Mouse (Mus musculus) hindbrain, embryonic 11.5 days (tissue): ENCODE results near the gene Lars2. TPM values are rescaled to one million over a fixed set of nuclear protein-coding genes. Genes with fewer than 3 reads are reported as not detected.

Experiments used
- ATAC-seq: fragments of 200-750 bp; cut with Nextera tagmentation; 2 replicates; pipeline ENCODE4 v1.8.0; 2017; ENCODE audit warnings: mild to moderate bottlenecking, moderate TSS enrichment, moderate library complexity; ENCODE audit not compliant: low FRiP score
- DNase-seq: peaks from one replicate; pipeline ENCODE4 v3.0.0-alpha.2; 2015; ENCODE audit warnings: low spot score
- H3K27ac ChIP-seq: fragments of 300-500 bp; sonication (generic); 2 replicates; pipeline ENCODE4 v1.5.1; 2014; ENCODE audit warnings: mild to moderate bottlenecking, low read depth, low read length
- H3K27me3 ChIP-seq: fragments of 300-500 bp; sonication (generic); 2 replicates; pipeline ENCODE4 v1.6.1; 2014; ENCODE audit warnings: mild to moderate bottlenecking, low read length, moderate library complexity, mixed read lengths; ENCODE audit not compliant: control insufficient read depth, insufficient read depth
- H3K36me3 ChIP-seq: fragments of 300-500 bp; sonication (generic); 2 replicates; pipeline ENCODE4 v1.6.1; 2014; ENCODE audit warnings: mild to moderate bottlenecking, low read length, moderate library complexity, mixed read lengths; ENCODE audit not compliant: control insufficient read depth, insufficient read depth
- H3K4me1 ChIP-seq: fragments of 300-500 bp; sonication (generic); replicated peaks from 2 replicates; pipeline ENCODE4 v1.6.1; 2014; ENCODE audit warnings: low read length, mixed read lengths; ENCODE audit not compliant: control insufficient read depth, insufficient read depth
- H3K4me2 ChIP-seq: fragments of 300-500 bp; sonication (generic); replicated peaks from 2 replicates; pipeline ENCODE4 v1.6.1; 2014; ENCODE audit warnings: mild to moderate bottlenecking, low read depth, low read length
- H3K4me3 ChIP-seq: fragments of 300-500 bp; sonication (generic); 2 replicates; pipeline ENCODE4 v1.5.1; 2014; ENCODE audit warnings: low read depth, low read length
- H3K9ac ChIP-seq: fragments of 300-500 bp; sonication (generic); 2 replicates; pipeline ENCODE4 v1.6.1; 2014; ENCODE audit warnings: low read depth, low read length
- H3K9me3 ChIP-seq: fragments of 300-500 bp; sonication (generic); 2 replicates; pipeline ENCODE4 v1.6.1; 2016; ENCODE audit warnings: low read length; ENCODE audit not compliant: control insufficient read depth
- WGBS: fragments of 180-500 bp; shearing (Covaris S2); extraction: QIAGEN DNeasy Blood & Tissue Kit; methylation state at CpG from one replicate; pipeline ENCODE4 v1.1.7; 2014; 5-methylcytosine and 5-hydroxymethylcytosine counted together
- polyA plus RNA-seq: library from polyadenylated mRNA; unstranded; fragments of >200 nt; fragmentation: Nextera tagmentation; extraction: Ambion mirVana; gene quantifications from 2 replicates; pipeline ENCODE4 v1.2.1, GENCODE M21; 2014

Lars2 gene
- polyA plus RNA-seq, 1 experiment from 2014 or later: 1,244 TPM

DNA sequence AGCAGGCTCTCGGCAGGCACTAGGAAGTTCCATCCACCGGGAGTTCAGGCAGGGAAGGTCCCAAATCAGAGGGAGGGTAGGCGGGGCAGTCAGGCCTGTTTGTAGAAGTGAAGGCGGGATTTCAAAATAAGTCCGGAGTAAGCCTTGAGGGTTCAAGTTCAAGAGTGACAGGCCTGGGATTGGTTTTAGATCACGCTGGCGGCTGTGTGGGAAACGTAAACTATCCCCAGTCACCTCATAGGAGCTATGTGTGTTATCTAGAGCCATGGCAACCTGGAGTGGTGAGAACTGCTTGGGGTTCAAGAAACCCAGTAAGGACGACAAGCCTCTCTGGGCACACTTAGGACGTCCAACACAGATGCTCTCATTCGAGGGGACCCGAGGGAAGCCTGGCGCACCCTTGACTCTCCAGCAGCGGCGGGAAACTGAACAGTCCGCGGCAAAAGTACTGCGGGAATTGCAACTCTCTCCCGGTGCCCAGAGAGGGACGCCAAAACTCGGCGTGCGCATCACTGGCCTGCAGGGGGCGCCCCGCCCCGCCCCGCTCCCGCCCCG, 111.4 kb downstream of the Lars2 start:
- Histone ChIP-seq H3K36me3 (no peaks in the 10 kb centered on the region), H3K4me3 (peak overlapping the region; percentile 70), H3K4me2 (peak overlapping the region; percentile 52), H3K9me3 (no peaks in the 10 kb centered on the region), H3K27me3 (no peaks in the 10 kb centered on the region), H3K9ac (0 out of 2 replicates have a peak overlapping the region, but pooled peaks have one; percentile 40), H3K27ac (no peak overlapping the region), H3K4me1 (peaks cover 5% of the 10 kb centered on the region; the same call in 1 of the 2 replicates)
- ATAC-seq (peak; percentile 84), DNase-seq (peak; percentile 83)
- WGBS: 0% methylated on average over 23 of the region's 29 CpGs

DNA sequence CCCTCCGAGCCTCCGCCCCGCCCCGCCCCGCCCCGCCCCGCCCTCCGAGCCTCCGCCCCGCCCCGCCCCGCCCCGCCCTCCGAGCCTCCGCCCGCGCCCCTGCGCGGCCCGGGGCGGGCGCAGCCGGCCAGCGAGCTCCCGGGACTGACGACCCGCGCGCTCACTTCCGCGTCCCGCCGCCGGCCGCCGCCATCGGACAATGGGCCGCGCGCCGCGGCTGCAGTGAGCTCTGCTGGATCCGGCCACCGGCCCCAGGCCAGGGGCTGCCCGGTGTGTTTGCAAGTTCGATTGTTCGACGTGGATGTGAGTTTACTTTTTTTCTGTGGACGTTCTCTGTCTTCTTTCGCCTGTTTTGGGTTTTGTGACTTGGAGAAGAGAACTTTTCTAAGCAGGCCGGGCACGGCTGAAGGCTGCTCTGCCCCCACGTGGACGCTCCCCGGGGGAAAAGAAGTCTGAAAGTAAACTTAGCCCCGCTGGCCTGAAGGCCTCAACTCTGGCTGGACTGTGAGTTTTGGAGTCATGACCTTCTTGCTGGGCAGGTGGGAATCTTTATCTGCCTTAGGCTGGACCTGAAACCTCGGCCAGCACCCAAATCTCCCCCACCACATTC, 112.0 kb downstream of the Lars2 start, which contains the start of gene Limd1:
Gene Limd1 (plus strand): TSS at position 121 of the 610 bp plus-strand sequence.
- Histone ChIP-seq H3K9me3 (no peaks in the 10 kb centered on the region), H3K4me1 (peaks cover 5% of the 10 kb centered on the region; the same call in 1 of the 2 replicates), H3K27ac (peak within 1 kb of the TSS; percentile 65), H3K4me3 (peak within 1 kb of the TSS; percentile 70), H3K4me2 (peak within 1 kb of the TSS; percentile 85), H3K36me3 (no peaks in the 10 kb centered on the region), H3K27me3 (no peaks in the 10 kb centered on the region), H3K9ac (peak within 1 kb of the TSS; percentile 80)
- peak; percentile 86 for ATAC-seq
- DNase-seq: peak; percentile 79
- WGBS: under 1% methylated on average over 43 of the region's 57 CpGs

- Histone ChIP-seq H3K9ac (peak overlapping the region; percentile 80), H3K4me1 (peaks cover 5% of the 10 kb centered on the region; the same call in 1 of the 2 replicates), H3K36me3 (no peaks in the 10 kb centered on the region), H3K4me2 (peak overlapping the region; percentile 85), H3K27ac (peak overlapping the region; percentile 65), H3K9me3 (no peaks in the 10 kb centered on the region), H3K27me3 (no peaks in the 10 kb centered on the region), H3K4me3 (peak overlapping the region; percentile 70)
- DNase-seq: no peak
- 22% methylated on average over 17 of the region's 17 CpGs for WGBS
- ATAC-seq: peak; percentile 44; the same call in 1 of the 2 replicates
These were observed 112.5 kb downstream of the Lars2 start for GRCm38 (mm10) chr9:123479196-123479669.

- ATAC-seq (no peak), DNase-seq (no peak)
- peak overlapping the region; percentile 70 for H3K4me3 ChIP-seq
- H3K27me3 ChIP-seq: no peaks in the 10 kb centered on the region
- peak overlapping the region; percentile 85 for H3K4me2 ChIP-seq
- 88% methylated on average over 8 of the region's 8 CpGs for WGBS
- H3K36me3 ChIP-seq: no peaks in the 10 kb centered on the region
- peak overlapping the region; percentile 80 for H3K9ac ChIP-seq
- no peaks in the 10 kb centered on the region for H3K9me3 ChIP-seq
- H3K27ac ChIP-seq: no peak overlapping the region
- peaks cover 5% of the 10 kb centered on the region; the same call in 1 of the 2 replicates for H3K4me1 ChIP-seq
These were observed 113.1 kb downstream of the Lars2 start for GRCm38 (mm10) chr9:123479876-123480252.

- H3K4me2 ChIP-seq: peak overlapping the region; percentile 85
- no peaks in the 10 kb centered on the region for H3K36me3 ChIP-seq
- no peak overlapping the region for H3K27ac ChIP-seq
- 0 out of 2 replicates have a peak overlapping the region, but pooled peaks have one; percentile 8 for H3K9ac ChIP-seq
- peak overlapping the region; percentile 70 for H3K4me3 ChIP-seq
- no peaks in the 10 kb centered on the region for H3K9me3 ChIP-seq
- 84% methylated on average over 18 of the region's 18 CpGs for WGBS
- H3K27me3 ChIP-seq: no peaks in the 10 kb centered on the region
- no peak for DNase-seq
- peaks cover 5% of the 10 kb centered on the region; the same call in 1 of the 2 replicates for H3K4me1 ChIP-seq
- ATAC-seq: no peak
These were observed 113.7 kb downstream of the Lars2 start for GRCm38 (mm10) chr9:123480253-123480921.

GRCm38 (mm10) chr9:123481136-123481535, 114.4 kb downstream of the Lars2 start:
- 78% methylated on average over 7 of the region's 7 CpGs for WGBS
- Histone ChIP-seq H3K27me3 (no peaks in the 10 kb centered on the region), H3K9ac (0 out of 2 replicates have a peak overlapping the region, but pooled peaks have one; percentile 4), H3K36me3 (no peaks in the 10 kb centered on the region), H3K4me3 (peak overlapping the region; percentile 8; the same call in 1 of the 2 replicates), H3K4me1 (peaks cover 5% of the 10 kb centered on the region; the same call in 1 of the 2 replicates), H3K9me3 (no peaks in the 10 kb centered on the region), H3K4me2 (peak overlapping the region; percentile 85), H3K27ac (no peak overlapping the region)
- no peak for ATAC-seq
- DNase-seq: no peak

GRCm38 (mm10) chr9:123483598-123483997, 116.9 kb downstream of the Lars2 start:
- WGBS: 96% methylated on average over 1 of the region's 1 CpGs
- no peak overlapping the region for H3K9ac ChIP-seq
- ATAC-seq (no peak), DNase-seq (no peak)
- H3K4me3 ChIP-seq: no peak overlapping the region
- no peak overlapping the region for H3K4me2 ChIP-seq
- H3K27ac ChIP-seq: no peak overlapping the region
- peaks cover 5% of the 10 kb centered on the region; the same call in 1 of the 2 replicates for H3K4me1 ChIP-seq
- H3K27me3 ChIP-seq: no peaks in the 10 kb centered on the region
- H3K9me3 ChIP-seq: no peaks in the 10 kb centered on the region
- no peaks in the 10 kb centered on the region for H3K36me3 ChIP-seq

- no peaks in the 10 kb centered on the region for H3K36me3 ChIP-seq
- no peak overlapping the region for H3K4me2 ChIP-seq
- WGBS: 97% methylated on average over 3 of the region's 3 CpGs
These were observed 118.1 kb downstream of the Lars2 start for GRCm38 (mm10) chr9:123484830-123485229.

More at GRCm38 (mm10) chr9:123484830-123485229, 118.1 kb downstream of the Lars2 start:
- Histone ChIP-seq H3K27me3 (no peaks in the 10 kb centered on the region), H3K4me1 (peaks cover 5% of the 10 kb centered on the region; the same call in 1 of the 2 replicates), H3K27ac (no peak overlapping the region), H3K4me3 (no peak overlapping the region), H3K9me3 (no peaks in the 10 kb centered on the region), H3K9ac (no peak overlapping the region)
- DNase-seq (no peak), ATAC-seq (no peak)
